Mouse (Mus musculus) neural tube, embryonic 11.5 days (tissue): ENCODE results near the gene Gm11549. TPM values are rescaled to one million over a fixed set of nuclear protein-coding genes. Genes with fewer than 3 reads are reported as not detected.

Source experiments
- ATAC-seq: fragments of 200-750 bp; cut with Nextera tagmentation; 2 replicates; pipeline ENCODE4 v1.8.0; 2017; ENCODE audit warnings: moderate number of reproducible peaks, mild to moderate bottlenecking, moderate TSS enrichment, moderate library complexity; ENCODE audit not compliant: insufficient read depth, low FRiP score, low TSS enrichment
- DNase-seq: peaks from one replicate; pipeline ENCODE4 v3.0.0-alpha.2; 2015; ENCODE audit warnings: low spot score
- H3K27ac ChIP-seq: fragments of 300-500 bp; sonication (generic); 2 replicates; pipeline ENCODE4 v1.5.1; 2014; ENCODE audit warnings: low read depth, mild to moderate bottlenecking, low read length
- H3K27me3 ChIP-seq: fragments of 300-500 bp; sonication (generic); 2 replicates; pipeline ENCODE4 v1.6.1; 2014; ENCODE audit warnings: mild to moderate bottlenecking, low read length, mixed read lengths; ENCODE audit not compliant: control insufficient read depth, insufficient read depth
- H3K36me3 ChIP-seq: fragments of 300-500 bp; sonication (generic); 2 replicates; pipeline ENCODE4 v1.6.1; 2014; ENCODE audit warnings: mild to moderate bottlenecking, low read length, moderate library complexity, mixed read lengths; ENCODE audit not compliant: control insufficient read depth, insufficient read depth
- H3K4me1 ChIP-seq: fragments of 300-500 bp; sonication (generic); 2 replicates; pipeline ENCODE4 v1.6.1; 2014; ENCODE audit warnings: low read length, mixed read lengths; ENCODE audit not compliant: control insufficient read depth, insufficient read depth
- H3K4me2 ChIP-seq: fragments of 300-500 bp; sonication (generic); 2 replicates; pipeline ENCODE4 v1.6.1; 2014; ENCODE audit warnings: low read depth, mild to moderate bottlenecking, moderate library complexity
- H3K4me3 ChIP-seq: fragments of 300-500 bp; sonication (generic); 2 replicates; pipeline ENCODE4 v1.5.1; 2014; ENCODE audit warnings: low read depth, low read length
- H3K9ac ChIP-seq: fragments of 300-500 bp; sonication (generic); 2 replicates; pipeline ENCODE4 v1.6.1; 2014; ENCODE audit warnings: mild to moderate bottlenecking, low read length
- H3K9me3 ChIP-seq: fragments of 300-500 bp; sonication (generic); 2 replicates; pipeline ENCODE4 v1.6.1; 2016; ENCODE audit warnings: low read length; ENCODE audit not compliant: control insufficient read depth
- WGBS: fragments of 180-500 bp; shearing (Covaris S2); extraction: QIAGEN DNeasy Blood & Tissue Kit; methylation state at CpG from one replicate; pipeline ENCODE4 v1.1.7; 2014; 5-methylcytosine and 5-hydroxymethylcytosine counted together
- polyA plus RNA-seq: library from polyadenylated mRNA; unstranded; fragments of >200 nt; fragmentation: Nextera tagmentation; extraction: Ambion mirVana; gene quantifications from 2 replicates; pipeline ENCODE4 v1.2.1, GENCODE M21; 2014

The Gm11549 gene
- polyA plus RNA-seq, 1 experiment from 2014 or later, result 0.16 TPM

DNA sequence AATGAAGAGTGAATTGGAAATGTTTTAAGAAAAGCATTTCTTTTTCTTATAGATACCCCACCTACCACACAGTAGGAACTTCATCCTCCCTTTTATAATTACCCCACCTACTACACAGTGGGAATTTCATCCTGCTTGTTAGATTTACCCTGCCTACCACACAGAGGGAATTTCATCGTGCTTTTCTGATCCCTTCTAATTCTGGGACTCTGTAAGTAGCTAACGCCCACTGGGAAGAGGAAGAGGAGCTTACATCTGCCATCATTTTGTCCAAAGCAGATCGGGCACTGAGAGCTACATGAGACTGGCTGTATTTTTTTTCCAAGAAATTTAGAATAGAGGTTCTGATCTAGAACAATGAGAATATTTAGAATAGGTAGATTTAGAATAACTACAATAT is 23.3 kb upstream of the Gm11549 start:
- Histone ChIP-seq H3K27me3 (no peaks in the 10 kb centered on the region), H3K4me1 (no peaks in the 10 kb centered on the region), H3K9me3 (no peaks in the 10 kb centered on the region), H3K36me3 (no peaks in the 10 kb centered on the region), H3K4me2 (no peak overlapping the region), H3K27ac (no peak overlapping the region), H3K4me3 (no peak overlapping the region), H3K9ac (no peak overlapping the region)
- ATAC-seq (no peak), DNase-seq (no peak)
- WGBS, result 78% methylated on average over 3 of the region's 3 CpGs

DNA sequence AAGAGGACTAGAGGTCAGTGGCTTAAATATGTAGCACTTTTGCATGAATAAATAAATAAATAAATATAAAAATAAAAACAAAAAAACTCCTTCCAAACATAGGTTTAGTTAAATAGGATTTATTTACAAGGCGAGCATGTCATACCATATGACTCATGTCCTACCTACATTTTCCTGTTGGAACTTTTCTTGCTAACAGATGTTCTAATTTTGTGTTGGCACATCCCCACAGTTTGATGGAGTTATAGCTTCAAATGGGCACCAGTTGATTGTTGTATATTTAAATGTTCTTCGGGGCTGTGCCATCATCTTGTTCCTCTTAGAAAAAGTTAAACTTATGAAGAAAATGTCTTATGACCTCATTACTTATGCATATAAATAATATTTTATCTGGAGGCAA is 19.8 kb upstream of the Gm11549 start:
- DNase-seq (no peak), ATAC-seq (no peak)
- no peak overlapping the region for H3K9ac ChIP-seq
- H3K27me3 ChIP-seq, result no peaks in the 10 kb centered on the region
- 90% methylated on average over 2 of the region's 2 CpGs for WGBS
- H3K4me2 ChIP-seq, result no peak overlapping the region
- no peak overlapping the region for H3K4me3 ChIP-seq
- no peak overlapping the region for H3K27ac ChIP-seq
- no peaks in the 10 kb centered on the region for H3K36me3 ChIP-seq
- H3K9me3 ChIP-seq, result no peaks in the 10 kb centered on the region
- H3K4me1 ChIP-seq, result no peaks in the 10 kb centered on the region

DNA sequence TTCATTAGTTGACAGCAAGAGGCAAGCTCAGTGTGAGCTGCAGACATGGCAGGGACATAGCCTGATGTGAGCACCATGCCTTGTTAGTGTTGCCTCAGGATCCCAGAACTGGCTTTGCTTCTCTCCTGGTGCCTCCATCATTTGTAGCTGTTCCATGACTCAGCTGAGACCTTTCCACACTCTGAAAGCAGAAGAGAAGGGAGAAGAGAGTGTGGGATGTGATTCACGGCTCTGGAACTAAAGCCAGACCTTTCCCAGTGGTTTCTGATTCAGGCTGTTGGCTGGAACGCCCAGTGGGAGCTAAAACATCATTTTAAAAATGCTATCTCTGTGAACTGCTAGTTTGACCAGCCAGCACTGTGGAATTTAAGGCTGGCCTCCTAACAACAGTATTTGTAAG is 19.1 kb upstream of the Gm11549 start:
- Histone ChIP-seq H3K9me3 (no peaks in the 10 kb centered on the region), H3K4me3 (no peak overlapping the region), H3K27ac (no peak overlapping the region), H3K4me1 (no peaks in the 10 kb centered on the region), H3K4me2 (no peak overlapping the region), H3K36me3 (no peaks in the 10 kb centered on the region), H3K9ac (no peak overlapping the region), H3K27me3 (no peaks in the 10 kb centered on the region)
- WGBS, result 74% methylated on average over 2 of the region's 2 CpGs
- DNase-seq, result no peak
- ATAC-seq, result no peak

DNA sequence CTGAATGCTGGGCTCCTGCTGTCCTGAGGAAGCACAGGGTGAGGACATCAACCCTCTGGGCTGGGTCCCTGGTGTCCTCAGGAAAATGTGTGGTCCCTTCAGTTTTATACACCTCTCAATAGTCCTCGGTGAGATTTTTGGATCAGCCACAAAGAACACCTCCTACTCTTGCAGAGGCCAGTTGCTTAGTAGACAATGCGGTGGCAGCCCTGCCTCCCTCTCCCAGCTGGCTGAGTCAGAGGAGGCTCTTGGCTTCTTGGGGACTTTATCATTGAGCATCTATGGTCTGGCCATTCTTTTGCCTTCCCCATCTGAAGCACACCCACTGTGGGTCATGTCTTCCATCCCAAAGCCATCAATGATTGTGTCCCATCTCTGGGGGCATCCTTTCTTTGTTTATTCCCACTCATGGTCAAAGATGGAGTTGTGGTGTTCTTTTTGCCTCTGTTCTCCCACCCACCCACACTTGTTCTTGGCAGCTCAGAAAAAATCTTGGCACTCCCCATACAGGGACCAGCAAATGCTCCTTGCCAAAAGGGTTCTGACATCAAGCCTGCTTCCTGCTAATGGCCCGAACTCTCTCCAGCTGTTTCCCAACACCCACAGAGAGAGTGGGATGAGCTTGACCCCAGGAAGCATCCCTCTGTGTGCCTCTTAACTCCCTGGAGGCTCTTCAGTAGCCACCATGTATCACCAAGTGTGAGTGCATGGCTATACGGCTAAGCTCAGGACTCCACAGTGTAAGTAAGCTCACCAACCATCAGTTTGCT is 16.3 kb upstream of the Gm11549 start:
- no peak overlapping the region for H3K9ac ChIP-seq
- no peak for ATAC-seq
- WGBS, result 82% methylated on average over 4 of the region's 4 CpGs
- H3K27me3 ChIP-seq, result no peaks in the 10 kb centered on the region
- H3K4me1 ChIP-seq, result no peaks in the 10 kb centered on the region
- H3K4me3 ChIP-seq, result no peak overlapping the region
- no peaks in the 10 kb centered on the region for H3K9me3 ChIP-seq
- no peak overlapping the region for H3K27ac ChIP-seq
- no peaks in the 10 kb centered on the region for H3K36me3 ChIP-seq
- no peak for DNase-seq
- no peak overlapping the region for H3K4me2 ChIP-seq

DNA sequence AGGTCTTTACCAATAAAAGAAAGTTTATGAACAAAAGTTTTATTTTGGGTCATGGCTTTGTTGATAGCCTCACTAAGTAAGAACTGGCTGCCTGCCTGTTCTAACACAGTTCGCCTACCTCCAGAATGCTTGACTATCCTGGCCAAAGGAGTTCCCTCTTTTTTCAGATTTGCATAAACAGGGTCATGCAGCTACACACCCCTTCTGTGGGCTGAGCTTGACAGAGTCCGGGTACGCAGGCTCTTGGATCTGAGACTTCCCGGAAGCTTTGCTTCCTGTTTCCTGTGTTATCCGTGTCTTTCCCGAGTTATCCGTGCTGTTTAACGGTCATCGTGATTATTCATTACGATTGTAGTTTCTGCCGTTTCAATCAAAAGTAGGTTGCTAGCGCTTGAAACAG is 14.4 kb upstream of the Gm11549 start:
- H3K4me1 ChIP-seq, result no peaks in the 10 kb centered on the region
- no peak overlapping the region for H3K9ac ChIP-seq
- peaks cover 2% of the 10 kb centered on the region; the same call in 1 of the 2 replicates for H3K27me3 ChIP-seq
- no peak overlapping the region for H3K4me2 ChIP-seq
- no peak for DNase-seq
- H3K27ac ChIP-seq, result no peak overlapping the region
- ATAC-seq, result no peak
- no peak overlapping the region for H3K4me3 ChIP-seq
- whole genome bisulfite sequencing, result 93% methylated on average over 12 of the region's 12 CpGs
- no peaks in the 10 kb centered on the region for H3K9me3 ChIP-seq
- no peaks in the 10 kb centered on the region for H3K36me3 ChIP-seq

DNA sequence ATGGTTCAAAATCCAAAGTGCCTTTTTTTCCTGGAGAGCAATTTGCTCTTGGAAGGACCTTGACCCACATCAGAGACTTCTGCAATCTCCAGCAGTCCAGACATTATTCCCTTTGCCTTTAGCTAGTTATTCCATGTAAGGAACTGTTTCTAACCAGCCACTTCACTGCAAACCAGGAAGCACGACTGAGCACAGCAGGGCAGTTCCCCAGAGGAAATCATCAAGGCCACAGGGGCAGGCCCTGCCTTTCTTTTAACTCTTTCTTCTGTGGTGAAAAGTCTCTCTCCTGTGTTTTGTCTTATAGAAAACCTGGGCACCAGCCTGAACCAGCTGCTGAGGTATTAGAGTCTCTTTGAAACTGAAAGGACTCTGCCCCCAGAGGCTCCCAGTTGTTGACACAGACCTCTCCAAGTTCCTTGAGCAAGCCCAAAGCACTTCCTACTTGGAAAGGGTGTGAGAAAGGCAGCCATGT is 11.6 kb upstream of the Gm11549 start:
- DNase-seq (no peak), ATAC-seq (no peak)
- Histone ChIP-seq H3K9me3 (no peaks in the 10 kb centered on the region), H3K4me1 (no peaks in the 10 kb centered on the region), H3K4me3 (no peak overlapping the region), H3K27me3 (peaks cover 2% of the 10 kb centered on the region; the same call in 1 of the 2 replicates), H3K4me2 (no peak overlapping the region), H3K27ac (no peak overlapping the region), H3K36me3 (no peaks in the 10 kb centered on the region), H3K9ac (no peak overlapping the region)
- WGBS, result 0% methylated on average over 1 of the region's 1 CpGs

DNA sequence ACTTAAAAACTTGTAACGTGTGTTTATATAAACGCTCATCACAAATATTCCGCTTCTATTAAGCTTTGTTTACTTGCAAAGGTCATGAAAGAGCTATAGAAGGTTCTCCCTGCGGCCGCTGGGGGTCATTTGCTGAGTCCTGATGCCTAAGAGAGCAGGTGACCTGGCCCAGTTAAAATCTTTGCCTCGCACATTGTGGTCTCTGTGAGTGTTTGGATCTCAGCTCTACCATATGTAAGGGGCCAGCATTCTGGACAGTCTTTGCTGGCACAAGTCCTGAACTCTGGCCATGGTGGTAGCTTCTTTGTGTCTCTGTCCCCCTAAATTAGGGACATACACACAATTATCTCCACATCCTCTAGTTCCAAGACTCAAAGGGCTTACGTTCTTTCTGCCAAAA is 11.1 kb upstream of the Gm11549 start:
- Histone ChIP-seq H3K4me1 (no peaks in the 10 kb centered on the region), H3K27me3 (peaks cover 2% of the 10 kb centered on the region; the same call in 1 of the 2 replicates), H3K36me3 (no peaks in the 10 kb centered on the region), H3K4me3 (no peak overlapping the region), H3K9ac (no peak overlapping the region), H3K9me3 (no peaks in the 10 kb centered on the region), H3K27ac (no peak overlapping the region), H3K4me2 (no peak overlapping the region)
- 49% methylated on average over 7 of the region's 7 CpGs for WGBS
- no peak for ATAC-seq
- DNase-seq, result no peak

DNA sequence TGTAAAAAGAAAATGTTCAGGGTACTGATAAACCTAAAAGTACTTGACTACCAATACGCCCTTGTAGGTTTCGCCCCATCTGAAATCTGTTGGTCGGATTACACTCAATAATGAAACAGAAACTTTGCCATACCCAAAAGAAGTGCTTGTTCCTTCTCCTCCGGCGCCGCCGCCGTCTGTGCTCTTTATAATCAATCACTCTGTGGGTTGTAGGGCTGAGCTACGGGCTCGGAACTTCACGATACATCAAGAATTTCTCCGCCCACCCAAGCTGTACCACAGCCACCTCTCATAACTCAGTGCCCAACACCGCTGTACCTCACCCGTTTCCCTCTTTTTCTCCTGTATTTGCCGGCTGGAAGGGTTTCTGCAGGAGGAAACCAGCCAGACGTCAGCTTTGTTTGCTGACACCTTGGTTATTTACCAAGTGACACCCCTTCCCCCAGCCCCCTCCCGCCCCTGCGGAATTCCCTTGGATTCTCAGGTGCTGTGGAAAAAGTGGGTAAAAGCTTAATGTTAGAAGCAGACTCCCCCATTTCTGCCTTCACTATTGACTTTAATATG is 10.4 kb upstream of the Gm11549 start:
- 10% methylated on average over 18 of the region's 18 CpGs for WGBS
- Histone ChIP-seq H3K27me3 (peaks cover 2% of the 10 kb centered on the region; the same call in 1 of the 2 replicates), H3K4me1 (no peaks in the 10 kb centered on the region), H3K9me3 (no peaks in the 10 kb centered on the region), H3K27ac (no peak overlapping the region), H3K9ac (peak overlapping the region; percentile 26; the same call in 1 of the 2 replicates), H3K4me3 (peak overlapping the region; percentile 16; the same call in 1 of the 2 replicates), H3K36me3 (no peaks in the 10 kb centered on the region), H3K4me2 (peak overlapping the region; percentile 36)
- ATAC-seq (no peak), DNase-seq (peak; percentile 59)

DNA sequence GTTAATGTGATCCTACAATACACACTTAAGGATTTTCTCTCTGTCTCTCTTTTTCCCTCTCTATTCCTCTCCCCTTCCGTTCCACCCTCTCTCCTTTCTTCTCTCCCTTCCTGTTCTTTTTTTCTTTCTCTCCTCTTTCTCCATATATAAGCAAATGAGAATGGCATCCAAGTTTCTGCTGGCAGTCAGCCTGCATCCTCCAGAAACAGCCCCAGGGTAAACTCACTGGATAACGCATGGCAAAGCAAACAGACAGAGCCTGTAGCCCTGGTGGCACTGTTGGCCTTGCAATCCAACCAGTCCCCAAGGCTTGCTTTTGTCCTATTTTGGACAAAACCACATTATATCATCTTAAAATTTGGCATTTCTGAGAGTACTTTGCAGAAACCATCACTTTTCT is 9.6 kb upstream of the Gm11549 start:
- WGBS, result 36% methylated on average over 2 of the region's 2 CpGs
- H3K4me1 ChIP-seq, result no peaks in the 10 kb centered on the region
- H3K4me2 ChIP-seq, result no peak overlapping the region
- H3K9ac ChIP-seq, result no peak overlapping the region
- H3K27ac ChIP-seq, result no peak overlapping the region
- no peaks in the 10 kb centered on the region for H3K9me3 ChIP-seq
- DNase-seq (no peak), ATAC-seq (no peak)
- no peaks in the 10 kb centered on the region for H3K36me3 ChIP-seq
- peaks cover 2% of the 10 kb centered on the region; the same call in 1 of the 2 replicates for H3K27me3 ChIP-seq
- H3K4me3 ChIP-seq, result no peak overlapping the region
